Mouse (Mus musculus) stomach, adult 2 months (tissue): ENCODE results near the gene Gm11565. TPM values are rescaled to one million over a fixed set of nuclear protein-coding genes. Genes with fewer than 3 reads are reported as not detected.

Experiments used
- polyA plus RNA-seq: library from polyadenylated mRNA; depleted of rRNA; stranded (reverse); fragments of >200 nt; gene quantifications from 2 replicates; pipeline ENCODE4 v1.2.3, GENCODE M21; 2012; rRNA removed

Gene Gm11565
- not detected in 2 replicates for polyA plus RNA-seq

GRCm38 (mm10) chr11:99914451-99914850 lies at the start of gene Gm11565:
Gm11565 (plus strand) TSS chr11:99914751.

GRCm38 (mm10) chr11:99873089-99873488 lies 41.5 kb upstream of the Gm11565 start, which contains the start of gene Krtap9-1:
Krtap9-1 (plus strand) TSS chr11:99873389.

GRCm38 (mm10) chr11:99878887-99879286 lies 35.7 kb upstream of the Gm11565 start, which contains the start of gene Gm11567:
Gm11567 (plus strand) TSS chr11:99879187.

GRCm38 (mm10) chr11:99907620-99908019 lies 6.9 kb upstream of the Gm11565 start, which contains the start of gene Krtap31-1:
Krtap31-1 (plus strand) TSS chr11:99907920.

GRCm38 (mm10) chr11:99935991-99936390 lies 21.4 kb downstream of the Gm11565 start, which contains the start of gene Krtap31-2:
Krtap31-2 (plus strand) TSS chr11:99936291.

GRCm38 (mm10) chr11:99948175-99948574 lies 33.6 kb downstream of the Gm11565 start, which contains the start of gene Krtap9-5:
Krtap9-5 (plus strand) TSS chr11:99948475.

Other genes with a start within 250 kb of the Gm11565 start
- not detected in 2 replicates for gene Krtap4-6, start 248.8 kb upstream of the Gm11565 start, polyA plus RNA-seq
- not detected in 2 replicates for gene Gm14190, start 224.0 kb upstream of the Gm11565 start, polyA plus RNA-seq
- not detected in 2 replicates for gene Gm14180, start 180.5 kb upstream of the Gm11565 start, polyA plus RNA-seq
- not detected in 2 replicates for gene Gm11595, start 141.8 kb upstream of the Gm11565 start, polyA plus RNA-seq
- not detected in 2 replicates for gene Krtap4-8, start 134.0 kb upstream of the Gm11565 start, polyA plus RNA-seq
- not detected in 2 replicates for gene Krtap4-9, start 129.6 kb upstream of the Gm11565 start, polyA plus RNA-seq
- not detected in 2 replicates for gene Gm11596, start 121.3 kb upstream of the Gm11565 start, polyA plus RNA-seq
- gene Gm11569, start 115.8 kb upstream of the Gm11565 start, polyA plus RNA-seq, result not detected in 2 replicates
- 0.25 TPM in 1 of 2 replicates, not detected in the other for gene Gm11554, start 110.3 kb upstream of the Gm11565 start, polyA plus RNA-seq
- 0.36 TPM in 1 of 2 replicates, not detected in the other for gene Krtap4-13, start 104.9 kb upstream of the Gm11565 start, polyA plus RNA-seq
- not detected in 2 replicates for gene Gm11564, start 99.1 kb upstream of the Gm11565 start, polyA plus RNA-seq
- gene 2300003K06Rik, start 76.7 kb upstream of the Gm11565 start, polyA plus RNA-seq, result not detected in 2 replicates
- gene Krtap4-16, start 63.1 kb upstream of the Gm11565 start, polyA plus RNA-seq, result not detected in 2 replicates
- not detected in 2 replicates for gene Gm11568, start 56.8 kb upstream of the Gm11565 start, polyA plus RNA-seq
- not detected in 2 replicates for gene Gm11559, start 50.3 kb upstream of the Gm11565 start, polyA plus RNA-seq
- gene Krtap9-1, start 41.4 kb upstream of the Gm11565 start, polyA plus RNA-seq, result not detected in 2 replicates
- gene Gm11567, start 35.6 kb upstream of the Gm11565 start, polyA plus RNA-seq, result not detected in 2 replicates
- gene Krtap31-1, start 6.8 kb upstream of the Gm11565 start, polyA plus RNA-seq, result not detected in 2 replicates
- not detected in 2 replicates for gene Krtap31-2, start 21.5 kb downstream of the Gm11565 start, polyA plus RNA-seq
- not detected in 2 replicates for gene Krtap9-5, start 33.7 kb downstream of the Gm11565 start, polyA plus RNA-seq
- not detected in 2 replicates for gene Krtap29-1, start 64.3 kb downstream of the Gm11565 start, polyA plus RNA-seq
- gene Krtap16-1, start 71.8 kb downstream of the Gm11565 start, polyA plus RNA-seq, result not detected in 2 replicates
- gene Krtap17-1, start 79.2 kb downstream of the Gm11565 start, polyA plus RNA-seq, result not detected in 2 replicates
- gene Krt33a, start 101.5 kb downstream of the Gm11565 start, polyA plus RNA-seq, result not detected in 2 replicates
- not detected in 2 replicates for gene Krt33b, start 115.1 kb downstream of the Gm11565 start, polyA plus RNA-seq
- gene Krt34, start 126.8 kb downstream of the Gm11565 start, polyA plus RNA-seq, result not detected in 2 replicates
- gene Krt31, start 135.8 kb downstream of the Gm11565 start, polyA plus RNA-seq, result 0.09 TPM in 1 of 2 replicates, not detected in the other
- gene Krt32, start 173.5 kb downstream of the Gm11565 start, polyA plus RNA-seq, result 2.5 TPM in 2 replicates
- gene Krt35, start 181.5 kb downstream of the Gm11565 start, polyA plus RNA-seq, result 0.08 TPM in 1 of 2 replicates, not detected in the other
- 0.06 and 0.19 TPM in 2 replicates for gene Krt36, start 190.9 kb downstream of the Gm11565 start, polyA plus RNA-seq
- 602 and 681 TPM in 2 replicates for gene Krt13, start 206.8 kb downstream of the Gm11565 start, polyA plus RNA-seq
- 7.7 and 17.9 TPM in 2 replicates for gene Krt15, start 221.2 kb downstream of the Gm11565 start, polyA plus RNA-seq
- gene Krt19, start 233.9 kb downstream of the Gm11565 start, polyA plus RNA-seq, result 1,679 and 2,029 TPM in 2 replicates